Mouse (Mus musculus) hindbrain, embryonic 11.5 days (tissue): Measurements from ENCODE around the gene Cdc42ep5. TPM values are rescaled to one million over a fixed set of nuclear protein-coding genes. Genes with fewer than 3 reads are reported as not detected.
"Not testable (repeated sequence)": the region's sequence is repeated elsewhere in the genome, so short reads cannot be mapped to it uniquely, and the experiment has no call there.

Experiments used
- ATAC-seq: fragments of 200-750 bp; cut with Nextera tagmentation; 2 replicates; pipeline ENCODE4 v1.8.0; 2017; ENCODE audit warnings: mild to moderate bottlenecking, moderate TSS enrichment, moderate library complexity; ENCODE audit not compliant: low FRiP score
- DNase-seq: peaks from one replicate; pipeline ENCODE4 v3.0.0-alpha.2; 2015; ENCODE audit warnings: low spot score
- H3K27ac ChIP-seq: fragments of 300-500 bp; sonication (generic); 2 replicates; pipeline ENCODE4 v1.5.1; 2014; ENCODE audit warnings: mild to moderate bottlenecking, low read depth, low read length
- H3K27me3 ChIP-seq: fragments of 300-500 bp; sonication (generic); 2 replicates; pipeline ENCODE4 v1.6.1; 2014; ENCODE audit warnings: mild to moderate bottlenecking, low read length, moderate library complexity, mixed read lengths; ENCODE audit not compliant: control insufficient read depth, insufficient read depth
- H3K36me3 ChIP-seq: fragments of 300-500 bp; sonication (generic); 2 replicates; pipeline ENCODE4 v1.6.1; 2014; ENCODE audit warnings: mild to moderate bottlenecking, low read length, moderate library complexity, mixed read lengths; ENCODE audit not compliant: control insufficient read depth, insufficient read depth
- H3K4me1 ChIP-seq: fragments of 300-500 bp; sonication (generic); replicated peaks from 2 replicates; pipeline ENCODE4 v1.6.1; 2014; ENCODE audit warnings: low read length, mixed read lengths; ENCODE audit not compliant: control insufficient read depth, insufficient read depth
- H3K4me2 ChIP-seq: fragments of 300-500 bp; sonication (generic); replicated peaks from 2 replicates; pipeline ENCODE4 v1.6.1; 2014; ENCODE audit warnings: mild to moderate bottlenecking, low read depth, low read length
- H3K4me3 ChIP-seq: fragments of 300-500 bp; sonication (generic); 2 replicates; pipeline ENCODE4 v1.5.1; 2014; ENCODE audit warnings: low read depth, low read length
- H3K9ac ChIP-seq: fragments of 300-500 bp; sonication (generic); 2 replicates; pipeline ENCODE4 v1.6.1; 2014; ENCODE audit warnings: low read depth, low read length
- H3K9me3 ChIP-seq: fragments of 300-500 bp; sonication (generic); 2 replicates; pipeline ENCODE4 v1.6.1; 2016; ENCODE audit warnings: low read length; ENCODE audit not compliant: control insufficient read depth
- WGBS: fragments of 180-500 bp; shearing (Covaris S2); extraction: QIAGEN DNeasy Blood & Tissue Kit; methylation state at CpG from one replicate; pipeline ENCODE4 v1.1.7; 2014; 5-methylcytosine and 5-hydroxymethylcytosine counted together
- polyA plus RNA-seq: library from polyadenylated mRNA; unstranded; fragments of >200 nt; fragmentation: Nextera tagmentation; extraction: Ambion mirVana; gene quantifications from 2 replicates; pipeline ENCODE4 v1.2.1, GENCODE M21; 2014

The Cdc42ep5 gene
- polyA plus RNA-seq: 19.9 and 20.7 TPM in 2 replicates

DNA sequence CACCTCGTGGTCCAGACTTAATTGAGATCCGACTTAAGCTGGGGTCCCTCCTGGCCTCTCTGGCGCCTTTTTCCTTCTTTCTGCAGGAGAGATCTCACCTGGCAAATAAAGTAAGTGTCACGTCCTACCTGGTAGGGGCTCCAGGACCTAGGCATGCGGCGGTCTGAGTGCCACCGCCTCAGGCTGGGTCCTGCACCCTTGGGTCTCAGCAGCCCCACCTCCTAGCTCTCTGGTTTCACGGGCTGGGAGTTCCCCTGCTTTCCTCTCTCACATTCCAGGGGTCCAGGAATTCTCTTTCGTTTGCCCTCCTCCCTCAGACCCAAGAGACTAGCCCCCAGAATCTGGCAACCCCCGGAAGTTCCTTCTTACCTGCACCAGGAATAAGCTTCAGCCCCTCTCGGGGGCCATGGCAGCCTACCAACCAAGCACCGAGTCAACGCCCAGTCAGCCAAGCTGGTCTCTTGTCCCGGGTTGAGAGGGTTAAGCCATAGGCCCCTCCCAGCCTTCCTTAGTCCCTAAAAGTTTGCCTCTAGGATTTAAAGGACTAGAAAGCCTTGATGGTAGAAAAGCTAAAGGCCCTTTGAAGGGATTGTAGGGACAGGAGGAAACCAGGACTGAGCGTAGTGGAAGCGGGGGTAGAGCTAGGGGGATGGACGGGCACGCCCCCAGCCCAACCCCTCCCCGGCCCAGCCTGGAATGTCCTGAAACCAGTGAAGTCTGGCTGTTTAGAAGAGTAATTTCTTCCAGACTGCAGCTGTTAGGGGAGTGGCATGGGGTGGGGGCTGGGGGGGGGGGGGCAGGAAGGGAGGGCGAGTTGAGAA is at the start of gene Cdc42ep5:
Cdc42ep5 (minus strand) TSS at position 771 of the 821 bp plus-strand sequence.
- Histone ChIP-seq H3K27ac (no peak within 1 kb of the TSS), H3K9me3 (no peaks in the 10 kb centered on the region), H3K4me1 (no peaks in the 10 kb centered on the region), H3K4me2 (peak within 1 kb of the TSS; percentile 46), H3K27me3 (no peaks in the 10 kb centered on the region), H3K9ac (peak within 1 kb of the TSS; percentile 11; the same call in 1 of the 2 replicates), H3K36me3 (no peaks in the 10 kb centered on the region), H3K4me3 (peak within 1 kb of the TSS; percentile 29)
- WGBS: 1% methylated on average over 18 of the region's 20 CpGs
- ATAC-seq (peak; percentile 88), DNase-seq (peak; percentile 44)

DNA sequence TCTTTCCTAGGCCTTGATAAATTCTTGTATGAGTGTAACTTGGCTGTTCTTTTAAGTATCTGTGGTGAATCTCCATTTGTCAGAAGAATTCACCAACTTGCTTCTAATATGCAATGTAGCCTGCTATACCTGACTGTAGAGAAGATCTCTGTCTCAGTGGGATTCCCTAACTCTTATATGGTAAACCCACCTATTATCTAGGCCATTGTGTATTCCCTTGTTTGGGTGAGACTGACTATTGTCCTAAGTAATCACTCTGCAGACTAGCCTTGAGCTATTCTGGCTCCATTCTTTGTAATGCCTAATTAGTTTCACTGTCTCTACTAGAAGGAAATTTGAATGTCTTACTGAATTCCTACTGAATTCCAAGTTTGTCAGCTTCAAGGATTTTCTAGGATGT is 48.8 kb upstream of the Cdc42ep5 start:
- H3K36me3 ChIP-seq, DNase-seq, H3K9me3 ChIP-seq, H3K4me3 ChIP-seq, H3K27me3 ChIP-seq, H3K4me2 ChIP-seq, ATAC-seq, H3K9ac ChIP-seq, H3K27ac ChIP-seq, H3K4me1 ChIP-seq: not testable (repeated sequence)

DNA sequence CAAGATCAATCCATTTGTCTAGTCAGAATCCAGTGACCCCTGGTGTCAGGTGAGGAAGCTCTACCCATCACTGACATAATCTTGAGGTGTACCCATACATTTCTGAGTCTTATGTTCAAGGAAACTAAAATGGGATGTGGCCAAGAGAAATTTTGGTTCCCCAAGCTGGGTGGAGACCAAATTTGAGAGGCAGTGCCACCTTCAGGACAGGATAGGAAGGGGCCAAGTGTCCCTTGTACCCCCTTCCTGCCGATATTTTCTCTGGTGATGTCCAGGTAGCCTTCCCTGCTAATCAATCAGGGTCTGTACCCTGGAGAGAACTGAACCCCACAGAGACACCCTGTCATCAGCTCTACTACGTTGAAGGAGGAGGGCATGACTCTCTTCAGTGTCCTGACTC is 44.0 kb upstream of the Cdc42ep5 start:
- ATAC-seq (no peak), DNase-seq (no peak)
- Histone ChIP-seq H3K36me3 (no peaks in the 10 kb centered on the region), H3K9ac (no peak overlapping the region), H3K4me3 (no peak overlapping the region), H3K4me1 (no peaks in the 10 kb centered on the region), H3K9me3 (no peaks in the 10 kb centered on the region), H3K27ac (no peak overlapping the region), H3K27me3 (no peaks in the 10 kb centered on the region), H3K4me2 (no peak overlapping the region)
- WGBS: 59% methylated on average over 2 of the region's 2 CpGs

DNA sequence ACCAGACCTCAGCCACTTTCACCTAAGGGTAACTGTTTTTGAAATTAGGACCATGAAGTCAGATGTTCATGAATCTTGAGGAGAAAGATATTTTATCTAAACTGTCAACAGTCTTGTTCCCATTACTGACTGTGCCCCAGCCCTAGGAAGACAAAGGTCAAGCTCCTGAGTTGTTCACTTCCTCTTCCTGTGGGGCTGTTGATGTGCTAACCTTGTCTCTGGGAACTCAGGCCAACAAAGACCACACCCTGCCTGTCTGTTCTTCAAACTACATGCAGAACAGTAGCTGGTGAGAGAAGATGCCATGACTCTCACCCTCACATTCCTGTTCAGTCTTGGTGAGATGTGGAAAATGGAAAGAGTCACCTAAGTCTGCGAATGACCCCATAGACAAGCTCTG is 42.5 kb upstream of the Cdc42ep5 start:
- H3K36me3 ChIP-seq: no peaks in the 10 kb centered on the region
- 88% methylated on average over 1 of the region's 1 CpGs for WGBS
- H3K4me1 ChIP-seq: no peaks in the 10 kb centered on the region
- no peak overlapping the region for H3K4me2 ChIP-seq
- no peaks in the 10 kb centered on the region for H3K9me3 ChIP-seq
- ATAC-seq (no peak), DNase-seq (no peak)
- H3K4me3 ChIP-seq: no peak overlapping the region
- H3K27ac ChIP-seq: no peak overlapping the region
- no peaks in the 10 kb centered on the region for H3K27me3 ChIP-seq
- no peak overlapping the region for H3K9ac ChIP-seq

DNA sequence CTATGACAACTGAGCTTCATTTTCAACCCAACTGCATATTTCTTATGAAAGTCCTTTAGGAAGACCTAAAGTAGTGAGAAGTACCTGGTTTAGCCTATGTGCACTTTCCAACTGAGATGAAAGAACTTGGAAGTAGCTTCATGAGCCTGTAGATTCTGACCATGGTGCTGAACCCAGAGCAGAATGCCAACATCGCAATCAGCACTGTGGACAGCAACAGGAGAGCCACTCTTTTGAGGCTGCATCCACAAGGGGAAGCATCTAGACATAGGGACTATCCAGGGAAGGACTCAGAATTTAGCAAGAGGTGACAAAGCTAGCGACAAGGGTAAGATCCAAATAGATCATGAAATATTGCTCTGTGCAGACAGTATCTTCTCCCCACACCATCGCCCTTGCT is 13.8 kb upstream of the Cdc42ep5 start:
- no peaks in the 10 kb centered on the region for H3K27me3 ChIP-seq
- no peak overlapping the region for H3K4me3 ChIP-seq
- no peaks in the 10 kb centered on the region for H3K9me3 ChIP-seq
- no peak overlapping the region for H3K27ac ChIP-seq
- no peaks in the 10 kb centered on the region for H3K4me1 ChIP-seq
- DNase-seq (no peak), ATAC-seq (no peak)
- WGBS: 37% methylated on average over 3 of the region's 3 CpGs
- no peak overlapping the region for H3K9ac ChIP-seq
- H3K4me2 ChIP-seq: no peak overlapping the region
- no peaks in the 10 kb centered on the region for H3K36me3 ChIP-seq

DNA sequence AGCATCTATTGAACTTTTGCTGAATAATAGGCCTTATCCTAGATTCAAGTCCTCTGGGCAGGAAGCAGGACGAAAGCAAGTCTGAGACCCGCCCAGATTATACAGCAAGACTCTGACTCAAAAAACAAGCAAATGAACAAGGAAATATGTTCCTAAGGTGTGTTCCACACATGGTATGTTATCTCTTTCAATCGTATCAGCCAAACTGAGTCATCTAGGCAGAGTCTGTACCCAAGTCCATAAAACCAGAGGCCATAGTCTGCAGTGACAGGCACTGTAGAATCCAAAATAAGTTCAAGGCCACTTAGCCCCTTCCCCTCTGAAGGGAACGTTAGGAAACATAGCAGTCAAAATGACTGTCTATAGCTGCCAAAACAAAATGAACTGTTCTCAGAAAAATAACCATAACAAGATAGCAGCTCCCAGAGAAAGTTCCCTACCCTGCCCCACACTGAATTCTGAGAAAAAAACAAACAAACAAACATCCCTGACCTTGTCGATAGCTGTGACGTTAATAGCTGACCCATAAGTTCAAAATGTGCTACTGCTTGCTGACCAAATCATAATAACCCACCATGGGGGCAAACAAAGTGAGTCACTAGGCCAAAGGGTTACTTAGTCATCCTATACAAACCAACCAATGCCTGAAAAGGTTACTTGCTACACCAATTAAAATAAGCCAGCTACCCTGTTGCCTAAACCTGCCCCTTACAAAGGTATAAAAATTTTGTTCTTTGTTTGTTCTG is 5.7 kb upstream of the Cdc42ep5 start:
- no peak overlapping the region for H3K9ac ChIP-seq
- ATAC-seq: no peak
- H3K27ac ChIP-seq: no peak overlapping the region
- H3K9me3 ChIP-seq: no peaks in the 10 kb centered on the region
- no peak overlapping the region for H3K4me3 ChIP-seq
- H3K27me3 ChIP-seq: no peaks in the 10 kb centered on the region
- 84% methylated on average over 6 of the region's 6 CpGs for WGBS
- H3K36me3 ChIP-seq: no peaks in the 10 kb centered on the region
- H3K4me2 ChIP-seq: no peak overlapping the region
- DNase-seq: no peak
- H3K4me1 ChIP-seq: no peaks in the 10 kb centered on the region

DNA sequence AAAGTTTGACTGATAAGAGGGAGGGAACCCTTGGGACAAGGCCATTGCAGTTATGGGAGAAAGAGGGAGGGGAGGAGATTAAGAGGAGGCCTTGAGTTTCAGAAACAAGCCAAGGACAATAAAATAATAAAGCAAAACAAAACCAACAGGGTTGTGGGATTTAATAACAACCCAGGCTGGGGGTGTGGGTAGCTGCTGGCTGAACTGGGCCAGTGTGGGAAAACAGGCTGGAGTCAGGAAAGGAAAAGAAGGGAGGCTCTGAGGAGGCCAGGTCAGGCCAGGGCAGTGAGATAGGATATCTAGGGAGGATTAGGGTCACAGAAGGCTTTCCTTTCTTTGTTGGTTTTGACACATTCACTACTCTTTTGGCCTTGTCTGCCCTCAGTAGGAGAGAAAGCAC is 2.4 kb upstream of the Cdc42ep5 start:
- Histone ChIP-seq H3K36me3 (no peaks in the 10 kb centered on the region), H3K4me1 (no peaks in the 10 kb centered on the region), H3K9ac (no peak overlapping the region), H3K4me2 (no peak overlapping the region), H3K9me3 (no peaks in the 10 kb centered on the region), H3K4me3 (no peak overlapping the region), H3K27ac (no peak overlapping the region), H3K27me3 (no peaks in the 10 kb centered on the region)
- ATAC-seq (no peak), DNase-seq (no peak)

DNA sequence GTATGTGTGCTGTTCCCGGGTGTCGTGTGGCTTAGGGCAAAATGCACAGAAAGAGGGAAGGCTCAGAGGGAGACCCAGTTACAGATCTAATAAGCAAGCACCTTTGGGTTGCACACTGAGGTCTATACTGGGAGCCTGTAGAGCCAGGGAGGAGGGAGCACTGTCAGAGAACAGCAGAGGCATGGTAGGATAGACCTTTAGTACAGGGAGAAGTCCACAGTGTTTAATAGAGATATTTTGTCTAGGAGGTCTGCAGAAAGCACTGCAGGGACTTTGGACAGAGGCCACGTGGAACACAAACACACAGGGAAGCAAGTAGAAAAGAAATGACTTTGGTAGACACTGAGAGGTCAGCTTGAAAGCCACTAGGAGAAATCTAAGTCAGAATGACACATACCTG is 626 bp upstream of the Cdc42ep5 start:
- no peak overlapping the region for H3K9ac ChIP-seq

More for the DNA sequence above, 626 bp upstream of the Cdc42ep5 start:
- Histone ChIP-seq H3K9me3 (no peaks in the 10 kb centered on the region), H3K27ac (no peak overlapping the region), H3K4me1 (no peaks in the 10 kb centered on the region), H3K4me3 (no peak overlapping the region), H3K27me3 (no peaks in the 10 kb centered on the region), H3K36me3 (no peaks in the 10 kb centered on the region), H3K4me2 (no peak overlapping the region)
- ATAC-seq (no peak), DNase-seq (no peak)
- WGBS: 17% methylated on average over 3 of the region's 3 CpGs
